Mouse (Mus musculus): ENCODE measurements at regions not wholly inside any gene's neighbourhood (a gene's known extent, or its start where the extent isn't known, plus 50 kb on each side); places are given as distances from the start of the nearest gene placed in this dataset.

DNA sequence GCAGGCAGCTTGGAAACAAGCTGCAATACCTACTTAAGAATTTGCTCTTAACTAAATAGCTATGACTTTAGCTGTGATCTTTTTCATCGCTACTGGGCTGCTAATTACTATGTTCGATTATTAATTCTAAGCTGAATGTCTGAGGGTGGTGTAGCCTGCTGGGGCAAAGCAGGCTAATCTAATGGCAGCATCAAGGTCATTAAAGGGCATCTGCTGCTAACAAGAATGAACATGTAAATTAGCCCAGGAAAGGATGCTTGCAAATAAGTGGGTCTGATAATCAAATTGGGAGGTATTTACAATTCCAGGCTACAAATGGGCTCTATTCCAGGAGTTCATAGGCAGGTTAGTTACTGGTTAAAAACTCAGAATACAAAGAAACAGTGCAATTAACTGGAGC, 327.5 kb upstream of the Gcfc2 start:
- H3K36me3 ChIP-seq (ENCODE audit: insufficient read depth, low read length) = no peaks in the 10 kb centered on the region
- H3K9me3 ChIP-seq (ENCODE audit: low read length) = no peaks in the 10 kb centered on the region
- TF ChIP-seq NANOG (IDR thresholded peaks at IDR 0.05; ENCODE audit: borderline replicate concordance, low read length) = no peak
- TF ChIP-seq CTCF (conservative IDR thresholded peaks at IDR 0.05; ENCODE audit: low read length) = no peak
- TF ChIP-seq POU5F1 (IDR thresholded peaks at IDR 0.05; ENCODE audit: borderline replicate concordance, low read length) = no peak
- no peaks in the 10 kb centered on the region for H3K27me3 ChIP-seq (ENCODE audit: insufficient read depth, low read length)
- no peak overlapping the region for H3K4me3 ChIP-seq (replicated peaks; ENCODE audit: low read length)
- no peaks in the 10 kb centered on the region for H3K4me1 ChIP-seq (replicated peaks; ENCODE audit: low read depth, low read length)

DNA sequence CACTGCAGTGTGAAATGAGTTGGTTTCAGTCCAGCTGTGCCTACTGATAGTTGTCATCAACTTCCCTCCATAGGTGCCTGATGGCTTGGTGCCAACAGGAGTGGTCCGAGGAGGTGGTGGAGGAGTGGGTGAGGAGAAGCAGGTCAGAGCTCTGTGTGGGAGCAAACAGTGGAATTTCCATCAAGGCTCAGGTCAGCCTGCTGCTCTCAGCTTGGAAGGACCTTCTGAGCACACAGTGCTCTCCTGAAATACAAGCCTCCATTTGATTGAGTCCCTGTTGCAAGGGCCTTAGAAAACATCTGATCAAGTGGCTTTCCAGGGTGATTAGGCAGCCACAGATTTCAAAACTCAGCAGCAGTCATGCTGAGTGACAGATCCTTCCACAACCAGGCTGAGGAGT, 314.8 kb upstream of the Gcfc2 start:
- Histone ChIP-seq H3K4me3 (replicated peaks; ENCODE audit: low read length) (no peak overlapping the region), H3K4me1 (replicated peaks; ENCODE audit: low read depth, low read length) (no peaks in the 10 kb centered on the region), H3K27me3 (ENCODE audit: insufficient read depth, low read length) (no peaks in the 10 kb centered on the region), H3K36me3 (ENCODE audit: insufficient read depth, low read length) (no peaks in the 10 kb centered on the region), H3K9me3 (ENCODE audit: low read length) (no peaks in the 10 kb centered on the region)
- TF ChIP-seq CTCF (conservative IDR thresholded peaks at IDR 0.05; ENCODE audit: low read length) (no peak), POU5F1 (IDR thresholded peaks at IDR 0.05; ENCODE audit: borderline replicate concordance, low read length) (no peak), NANOG (IDR thresholded peaks at IDR 0.05; ENCODE audit: borderline replicate concordance, low read length) (no peak)

DNA sequence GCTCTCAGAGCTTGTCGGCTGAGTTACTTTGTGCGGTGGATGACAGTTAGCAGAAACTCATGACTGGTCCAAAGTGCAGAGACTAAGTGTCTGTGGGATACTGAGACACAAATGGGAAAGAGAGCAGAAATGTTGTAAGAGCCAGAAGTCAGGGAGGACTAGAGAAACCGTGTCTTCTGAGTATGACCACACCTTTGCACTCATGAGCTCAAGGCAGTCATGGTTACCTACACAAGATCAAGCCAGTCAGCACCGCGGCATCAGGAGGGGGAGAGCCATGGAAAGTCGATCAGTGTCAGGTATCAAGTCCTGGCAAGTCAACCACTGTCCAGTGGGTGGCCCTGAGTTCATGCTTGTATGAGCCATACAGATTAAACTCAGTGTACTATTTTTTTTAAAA, 311.5 kb upstream of the Gcfc2 start:
- TF ChIP-seq POU5F1 (IDR thresholded peaks at IDR 0.05; ENCODE audit: borderline replicate concordance, low read length) (no peak), NANOG (IDR thresholded peaks at IDR 0.05; ENCODE audit: borderline replicate concordance, low read length) (no peak), CTCF (conservative IDR thresholded peaks at IDR 0.05; ENCODE audit: low read length) (no peak)
- Histone ChIP-seq H3K27me3 (ENCODE audit: insufficient read depth, low read length) (no peaks in the 10 kb centered on the region), H3K4me1 (replicated peaks; ENCODE audit: low read depth, low read length) (no peaks in the 10 kb centered on the region), H3K9me3 (ENCODE audit: low read length) (no peaks in the 10 kb centered on the region), H3K4me3 (replicated peaks; ENCODE audit: low read length) (no peak overlapping the region), H3K36me3 (ENCODE audit: insufficient read depth, low read length) (no peaks in the 10 kb centered on the region)

DNA sequence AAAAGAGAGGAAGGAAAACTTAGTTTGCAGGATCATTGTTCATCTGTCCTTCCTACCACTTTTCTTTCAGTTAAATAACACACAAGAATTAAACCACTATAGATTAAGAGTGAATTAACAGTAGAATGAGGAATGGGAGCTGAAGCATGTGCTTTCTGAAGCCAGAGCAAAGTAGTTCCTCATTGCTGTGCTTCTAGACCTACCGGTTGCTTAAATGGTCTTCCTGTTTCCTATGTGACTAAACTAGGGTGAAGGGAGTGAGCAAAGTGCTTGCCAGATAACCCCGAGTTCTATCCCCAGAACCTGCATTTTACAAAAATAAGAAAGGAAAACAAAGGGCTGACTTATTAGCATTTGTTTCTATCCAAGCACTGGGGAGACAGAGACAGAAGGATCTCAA, 305.5 kb upstream of the Gcfc2 start:
- Histone ChIP-seq H3K36me3 (ENCODE audit: insufficient read depth, low read length) (no peaks in the 10 kb centered on the region), H3K4me3 (replicated peaks; ENCODE audit: low read length) (no peak overlapping the region), H3K27me3 (ENCODE audit: insufficient read depth, low read length) (no peaks in the 10 kb centered on the region), H3K9me3 (ENCODE audit: low read length) (no peaks in the 10 kb centered on the region), H3K4me1 (replicated peaks; ENCODE audit: low read depth, low read length) (no peaks in the 10 kb centered on the region)
- no peak for TF ChIP-seq POU5F1 (IDR thresholded peaks at IDR 0.05; ENCODE audit: borderline replicate concordance, low read length)
- TF ChIP-seq CTCF (conservative IDR thresholded peaks at IDR 0.05; ENCODE audit: low read length) = no peak
- TF ChIP-seq NANOG (IDR thresholded peaks at IDR 0.05; ENCODE audit: borderline replicate concordance, low read length) = no peak

DNA sequence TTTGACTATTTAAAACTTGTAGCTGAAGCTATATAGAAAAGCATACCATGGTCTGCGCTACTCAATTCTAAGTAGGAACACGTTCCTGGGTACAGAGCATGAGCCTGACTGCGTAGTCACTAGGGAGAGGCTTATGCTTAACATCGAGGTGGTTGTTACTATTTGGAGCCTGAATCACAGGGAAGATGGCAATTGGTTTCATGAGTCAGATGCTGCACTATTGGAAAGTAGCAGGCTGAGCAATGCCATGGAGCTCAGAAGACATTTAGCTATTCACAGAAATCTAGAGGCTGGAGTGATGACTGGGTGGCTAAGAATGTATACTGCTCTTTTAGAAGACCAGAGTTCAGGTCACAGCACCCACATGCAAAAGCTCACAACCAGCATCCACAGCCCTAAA, 302.4 kb upstream of the Gcfc2 start:
- Histone ChIP-seq H3K36me3 (ENCODE audit: insufficient read depth, low read length) (no peaks in the 10 kb centered on the region), H3K9me3 (ENCODE audit: low read length) (no peaks in the 10 kb centered on the region), H3K27me3 (ENCODE audit: insufficient read depth, low read length) (no peaks in the 10 kb centered on the region), H3K4me3 (replicated peaks; ENCODE audit: low read length) (no peak overlapping the region), H3K4me1 (replicated peaks; ENCODE audit: low read depth, low read length) (no peaks in the 10 kb centered on the region)
- TF ChIP-seq NANOG (IDR thresholded peaks at IDR 0.05; ENCODE audit: borderline replicate concordance, low read length) (no peak), CTCF (conservative IDR thresholded peaks at IDR 0.05; ENCODE audit: low read length) (no peak), POU5F1 (IDR thresholded peaks at IDR 0.05; ENCODE audit: borderline replicate concordance, low read length) (no peak)

DNA sequence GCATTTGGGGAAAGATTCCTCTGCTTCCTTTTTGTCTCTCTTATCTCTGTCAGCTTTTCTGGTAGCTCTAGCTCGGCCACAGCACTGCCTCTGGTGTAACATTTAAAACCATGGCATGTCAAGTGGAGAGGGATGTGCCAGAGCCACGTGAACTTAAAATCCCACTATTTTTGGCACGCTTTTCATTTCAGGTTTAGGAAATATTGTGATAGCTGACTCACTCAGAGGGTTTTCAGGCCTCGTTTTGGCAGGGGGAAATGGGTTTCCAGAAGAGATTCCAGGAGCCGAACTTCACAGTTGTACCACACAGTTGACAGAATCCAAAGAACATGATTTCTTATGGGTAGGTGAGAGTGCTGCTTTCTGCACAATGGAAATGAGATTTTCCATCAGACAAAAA, 300.8 kb upstream of the Gcfc2 start:
- Histone ChIP-seq H3K27me3 (ENCODE audit: insufficient read depth, low read length) (no peaks in the 10 kb centered on the region), H3K9me3 (ENCODE audit: low read length) (no peaks in the 10 kb centered on the region), H3K4me3 (replicated peaks; ENCODE audit: low read length) (no peak overlapping the region), H3K36me3 (ENCODE audit: insufficient read depth, low read length) (no peaks in the 10 kb centered on the region), H3K4me1 (replicated peaks; ENCODE audit: low read depth, low read length) (no peaks in the 10 kb centered on the region)
- TF ChIP-seq POU5F1 (IDR thresholded peaks at IDR 0.05; ENCODE audit: borderline replicate concordance, low read length) = no peak
- no peak for TF ChIP-seq NANOG (IDR thresholded peaks at IDR 0.05; ENCODE audit: borderline replicate concordance, low read length)
- no peak for TF ChIP-seq CTCF (conservative IDR thresholded peaks at IDR 0.05; ENCODE audit: low read length)

DNA sequence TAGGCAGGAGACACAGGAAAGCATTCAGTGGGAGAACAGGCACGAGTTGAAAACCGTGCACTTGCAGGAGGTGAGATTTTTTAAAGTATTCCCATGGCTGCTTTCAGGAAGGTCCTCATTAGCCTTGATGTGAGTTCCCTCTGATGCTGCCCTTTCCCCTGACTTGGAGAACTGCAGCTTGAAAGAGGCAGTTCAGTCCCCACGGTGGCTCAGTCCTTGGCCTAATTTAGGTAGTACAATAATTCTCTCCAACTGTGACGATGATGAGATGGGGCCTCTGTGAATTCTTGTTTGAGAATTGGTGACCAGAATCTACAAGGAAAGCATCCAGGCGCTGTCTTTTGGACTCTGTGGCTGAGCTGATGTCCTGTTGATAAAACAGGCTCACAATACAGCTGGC, 298.5 kb upstream of the Gcfc2 start:
- H3K4me1 ChIP-seq (replicated peaks; ENCODE audit: low read depth, low read length) = no peaks in the 10 kb centered on the region
- no peaks in the 10 kb centered on the region for H3K36me3 ChIP-seq (ENCODE audit: insufficient read depth, low read length)
- no peak overlapping the region for H3K4me3 ChIP-seq (replicated peaks; ENCODE audit: low read length)
- no peak for TF ChIP-seq NANOG (IDR thresholded peaks at IDR 0.05; ENCODE audit: borderline replicate concordance, low read length)
- no peak for TF ChIP-seq CTCF (conservative IDR thresholded peaks at IDR 0.05; ENCODE audit: low read length)
- no peak for TF ChIP-seq POU5F1 (IDR thresholded peaks at IDR 0.05; ENCODE audit: borderline replicate concordance, low read length)
- no peaks in the 10 kb centered on the region for H3K27me3 ChIP-seq (ENCODE audit: insufficient read depth, low read length)
- H3K9me3 ChIP-seq (ENCODE audit: low read length) = no peaks in the 10 kb centered on the region

DNA sequence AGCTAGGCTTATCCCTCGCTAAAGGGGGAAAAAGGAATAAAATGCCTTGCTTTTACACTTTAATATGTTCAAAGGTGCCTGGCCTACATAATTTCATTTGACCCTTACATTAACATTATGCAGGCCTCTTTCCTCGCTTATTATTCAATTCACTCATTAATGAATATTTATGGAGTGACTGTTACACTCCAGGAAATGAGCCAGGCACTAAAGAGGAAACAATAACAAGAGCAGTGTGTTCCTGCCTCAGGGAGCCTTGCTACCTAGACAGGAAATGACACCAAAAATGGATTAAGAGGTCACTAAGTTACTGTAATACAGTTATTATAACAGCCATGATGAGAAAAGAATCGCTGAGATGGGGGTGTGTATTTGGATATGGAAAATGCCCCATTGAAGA, 289.9 kb upstream of the Gcfc2 start:
- TF ChIP-seq NANOG (IDR thresholded peaks at IDR 0.05; ENCODE audit: borderline replicate concordance, low read length) = no peak
- TF ChIP-seq POU5F1 (IDR thresholded peaks at IDR 0.05; ENCODE audit: borderline replicate concordance, low read length) = no peak
- TF ChIP-seq CTCF (conservative IDR thresholded peaks at IDR 0.05; ENCODE audit: low read length) = no peak
- no peaks in the 10 kb centered on the region for H3K27me3 ChIP-seq (ENCODE audit: insufficient read depth, low read length)
- no peaks in the 10 kb centered on the region for H3K36me3 ChIP-seq (ENCODE audit: insufficient read depth, low read length)
- no peak overlapping the region for H3K4me3 ChIP-seq (replicated peaks; ENCODE audit: low read length)
- no peaks in the 10 kb centered on the region for H3K9me3 ChIP-seq (ENCODE audit: low read length)
- no peaks in the 10 kb centered on the region for H3K4me1 ChIP-seq (replicated peaks; ENCODE audit: low read depth, low read length)

DNA sequence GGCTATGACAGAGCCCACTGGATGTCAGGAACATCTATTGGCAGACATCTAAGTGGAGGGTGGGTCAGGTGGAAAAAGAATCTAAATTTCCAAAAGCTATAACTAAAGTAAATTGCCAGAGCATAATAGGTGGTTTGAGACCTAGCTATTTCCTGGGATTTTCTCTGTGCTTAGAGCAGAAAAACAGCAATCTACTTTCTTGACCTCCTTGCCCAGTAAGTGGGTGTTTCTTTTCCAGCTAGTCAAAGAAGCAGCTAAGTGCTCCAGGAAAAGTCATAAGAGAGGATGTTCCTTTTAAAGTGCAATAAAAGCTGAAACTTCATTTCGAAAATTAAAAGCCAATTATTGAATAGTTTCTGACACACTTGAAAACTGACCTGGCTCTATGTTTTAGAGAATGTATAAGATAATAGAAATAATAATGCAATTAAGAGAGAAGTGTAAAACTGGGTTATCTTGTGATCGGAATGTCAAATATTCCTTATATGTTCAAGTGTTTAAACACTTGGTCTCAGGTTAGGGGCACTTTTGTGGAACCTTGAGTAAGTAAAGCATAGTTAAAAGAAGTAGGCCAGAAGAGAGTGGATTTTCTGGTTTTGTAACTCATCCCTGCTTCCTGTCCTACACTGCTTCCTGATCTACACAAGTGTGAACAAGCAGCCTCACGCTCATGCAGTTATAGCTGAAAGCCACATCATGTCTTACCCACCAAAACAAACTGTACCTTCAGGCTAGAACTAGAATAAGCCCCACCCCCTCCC, 275.7 kb upstream of the Gcfc2 start:
- no peaks in the 10 kb centered on the region for H3K4me1 ChIP-seq (replicated peaks; ENCODE audit: low read depth, low read length)
- no peak overlapping the region for H3K4me3 ChIP-seq (replicated peaks; ENCODE audit: low read length)
- no peaks in the 10 kb centered on the region; the same call in 1 of the 2 replicates for H3K9me3 ChIP-seq (ENCODE audit: low read length)
- H3K27me3 ChIP-seq (ENCODE audit: insufficient read depth, low read length) = no peaks in the 10 kb centered on the region
- H3K36me3 ChIP-seq (ENCODE audit: insufficient read depth, low read length) = no peaks in the 10 kb centered on the region
- TF ChIP-seq CTCF (conservative IDR thresholded peaks at IDR 0.05; ENCODE audit: low read length) (no peak), POU5F1 (IDR thresholded peaks at IDR 0.05; ENCODE audit: borderline replicate concordance, low read length) (no peak), NANOG (IDR thresholded peaks at IDR 0.05; ENCODE audit: borderline replicate concordance, low read length) (no peak)
